Mouse (Mus musculus) CD8-positive naive resting alpha-beta T cell, adult 2 months (primary cell): ENCODE data around the gene Shroom4.

Experiments
- DNase-seq, 2 experiments: peaks; one replicate each; pipeline ENCODE4 v3.0.0; 2022; ENCODE audit warnings: low read depth in 2 of 2, low spot score in 2 of 2

The Shroom4 gene

DNA sequence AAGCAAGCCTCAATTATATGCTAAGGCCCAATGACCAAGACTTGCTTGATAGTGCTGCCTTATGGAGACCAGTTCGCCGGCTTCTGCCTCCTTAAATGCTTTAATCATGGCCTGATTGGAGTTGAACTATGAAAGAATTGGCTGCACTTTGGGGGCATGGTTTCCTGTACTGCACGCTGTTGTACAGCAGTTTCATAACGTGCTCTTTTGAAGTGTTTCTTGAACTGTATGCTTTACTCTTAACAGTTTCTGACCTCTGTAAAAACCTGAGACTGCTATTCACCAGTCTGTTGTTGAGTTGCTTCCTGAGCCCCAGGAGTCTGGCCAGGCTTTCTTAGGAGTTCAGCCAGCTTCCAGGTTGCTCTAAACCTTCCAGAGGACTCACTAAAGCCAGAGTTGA, 90.8 kb downstream of the Shroom4 start:
- DNase-seq = no peak

DNA sequence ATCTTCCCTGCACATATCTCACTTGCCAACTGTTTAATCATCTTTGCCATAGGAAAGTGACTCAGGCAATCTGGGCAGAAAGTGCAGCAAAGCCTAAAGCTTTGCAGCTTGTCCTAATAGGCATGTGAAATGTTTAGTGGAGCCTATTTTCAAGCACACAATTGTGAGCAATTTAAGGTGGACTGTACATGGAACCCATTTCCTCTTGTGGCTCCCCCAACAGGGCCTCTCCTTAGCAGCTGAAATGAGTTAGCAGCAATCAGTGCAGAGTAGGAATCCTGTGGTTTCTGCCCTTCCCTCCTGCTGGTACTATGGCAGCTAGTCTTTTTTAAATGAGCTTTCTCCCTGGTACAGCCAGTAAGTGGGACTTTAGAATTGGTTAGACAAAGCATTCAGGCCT, 95.8 kb downstream of the Shroom4 start:
- DNase-seq = no peak

GRCm38 (mm10) chrX:6496374-6496773, 96.7 kb downstream of the Shroom4 start:
- DNase-seq = no peak

GRCm38 (mm10) chrX:6501850-6502249, 102.2 kb downstream of the Shroom4 start:
- DNase-seq = no peak

DNA sequence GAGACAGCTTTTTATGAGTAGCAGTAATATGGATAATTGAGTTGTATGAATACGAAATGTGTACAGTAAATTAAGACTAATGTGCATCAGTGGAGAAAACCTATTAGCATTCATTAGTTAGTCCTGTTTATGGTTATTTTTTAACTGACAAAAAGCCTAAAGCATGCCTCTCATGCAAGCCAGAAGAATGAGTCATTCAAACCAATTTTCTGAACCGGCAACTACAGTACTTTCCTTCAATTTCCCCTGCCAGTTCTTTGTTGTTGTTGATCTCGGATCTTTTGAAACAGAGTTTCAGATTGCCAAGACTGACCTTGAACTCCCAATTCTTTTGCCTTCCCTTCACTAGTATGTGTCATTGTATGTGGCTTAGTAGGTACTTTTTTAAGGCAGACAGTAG, 117.6 kb downstream of the Shroom4 start:
- no peak for DNase-seq

DNA sequence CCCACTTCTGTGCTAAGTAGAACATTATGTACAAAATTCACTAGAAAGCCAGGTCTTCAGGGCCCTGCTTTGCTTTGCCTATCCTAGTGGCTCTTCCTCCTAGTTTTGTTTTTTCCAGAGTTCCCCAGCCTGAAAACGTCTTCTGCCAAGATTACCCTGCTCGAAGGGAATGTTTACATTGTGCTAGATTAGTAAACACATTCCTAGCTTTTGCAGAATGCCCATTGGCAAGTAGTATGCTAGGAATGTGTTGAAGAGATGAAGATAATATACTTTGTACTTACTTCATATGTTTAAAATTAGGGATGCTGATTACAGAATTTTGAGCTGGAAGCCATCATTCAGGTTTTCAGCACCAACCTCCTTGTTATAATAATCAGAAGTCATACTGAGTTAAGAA, 118.8 kb downstream of the Shroom4 start:
- DNase-seq = no peak

DNA sequence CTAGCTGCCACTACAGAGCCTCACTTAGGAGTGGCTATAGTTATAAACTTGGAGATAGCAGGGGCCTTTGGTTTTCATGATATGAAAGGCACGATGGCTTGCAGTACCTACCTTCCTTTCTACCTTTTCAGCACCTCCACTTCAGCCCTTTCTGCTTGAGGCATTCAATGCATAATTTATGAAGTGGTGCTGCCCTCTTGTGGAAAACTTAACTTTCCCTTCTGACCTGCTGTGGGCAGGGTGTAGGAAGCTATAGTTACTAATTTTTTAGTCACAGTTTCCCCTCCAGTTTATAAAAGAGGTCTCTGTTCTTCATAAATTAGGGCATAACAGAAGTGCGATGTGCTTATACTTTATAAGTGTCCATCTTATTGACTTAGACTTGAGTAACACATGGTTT, 123.3 kb downstream of the Shroom4 start:
- DNase-seq = no peak

DNA sequence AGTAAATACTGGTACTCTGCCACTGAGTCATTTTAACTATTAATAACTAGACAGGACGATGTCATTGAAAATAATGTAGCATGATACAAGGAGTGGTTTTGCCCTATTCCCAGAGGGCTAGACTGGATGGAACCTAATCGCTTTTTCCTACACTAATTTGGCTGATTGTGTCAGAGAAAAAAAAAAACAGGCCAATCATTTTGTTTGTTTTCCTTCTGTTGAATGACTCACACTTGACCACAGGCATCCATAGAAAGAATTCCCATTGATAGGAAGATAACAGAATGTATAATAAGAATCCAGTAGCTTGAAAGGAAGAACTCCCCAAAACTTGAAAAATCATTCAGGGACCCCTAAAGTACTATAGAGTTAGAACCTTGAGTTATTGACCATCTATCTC, 137.0 kb downstream of the Shroom4 start:
- DNase-seq = no peak

DNA sequence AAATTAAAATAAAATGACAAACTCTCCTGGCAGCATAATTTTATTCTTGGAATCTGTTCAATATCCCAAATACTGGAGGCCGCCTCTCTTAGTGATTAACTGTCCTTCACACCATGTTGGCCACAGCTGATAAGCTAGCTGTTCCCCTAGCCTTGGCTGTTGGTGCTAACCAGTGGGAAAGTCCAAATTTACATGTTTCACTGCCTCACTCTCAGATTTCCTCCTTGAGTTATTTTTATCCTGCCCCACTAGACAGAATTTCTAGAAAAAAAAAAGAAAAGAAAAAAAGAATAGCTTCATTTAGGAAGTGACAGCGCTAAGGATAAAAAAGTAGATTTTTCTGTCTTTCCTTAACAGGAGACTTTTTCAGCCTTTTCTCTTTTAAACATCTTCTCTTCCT, 138.0 kb downstream of the Shroom4 start:
- no peak for DNase-seq

- DNase-seq = no peak
Observed at GRCm38 (mm10) chrX:6565066-6565465, 165.4 kb downstream of the Shroom4 start.

- DNase-seq = no peak
Observed at GRCm38 (mm10) chrX:6574511-6574910, 174.9 kb downstream of the Shroom4 start.

GRCm38 (mm10) chrX:6577001-6577400, 177.3 kb downstream of the Shroom4 start:
- DNase-seq = no peak

- DNase-seq = no peak
Observed at GRCm38 (mm10) chrX:6580671-6581070, 181.0 kb downstream of the Shroom4 start.

DNA sequence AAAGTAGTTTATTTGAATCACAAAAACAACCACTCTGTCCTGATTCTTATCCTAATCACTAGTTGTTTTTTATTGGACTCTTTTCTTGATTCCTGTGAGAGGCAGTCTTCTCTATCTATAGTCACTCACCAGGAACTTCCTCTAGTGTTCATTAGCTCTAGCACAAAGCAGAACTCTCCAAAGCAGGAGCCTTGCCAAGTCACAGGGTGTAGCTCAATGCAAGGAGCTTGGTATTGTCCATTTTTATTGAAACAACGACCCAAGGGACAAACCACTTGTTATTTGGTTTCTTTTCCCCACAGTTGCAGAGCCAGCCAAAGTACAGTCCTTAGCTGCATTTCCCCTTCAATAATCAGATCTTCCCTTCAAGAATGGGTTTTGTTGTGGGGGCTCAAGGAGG, 181.5 kb downstream of the Shroom4 start:
- DNase-seq = no peak

GRCm38 (mm10) chrX:6582646-6583045, 183.0 kb downstream of the Shroom4 start:
- DNase-seq = no peak

- no peak for DNase-seq
Observed at GRCm38 (mm10) chrX:6594183-6594582, 194.5 kb downstream of the Shroom4 start.

DNA sequence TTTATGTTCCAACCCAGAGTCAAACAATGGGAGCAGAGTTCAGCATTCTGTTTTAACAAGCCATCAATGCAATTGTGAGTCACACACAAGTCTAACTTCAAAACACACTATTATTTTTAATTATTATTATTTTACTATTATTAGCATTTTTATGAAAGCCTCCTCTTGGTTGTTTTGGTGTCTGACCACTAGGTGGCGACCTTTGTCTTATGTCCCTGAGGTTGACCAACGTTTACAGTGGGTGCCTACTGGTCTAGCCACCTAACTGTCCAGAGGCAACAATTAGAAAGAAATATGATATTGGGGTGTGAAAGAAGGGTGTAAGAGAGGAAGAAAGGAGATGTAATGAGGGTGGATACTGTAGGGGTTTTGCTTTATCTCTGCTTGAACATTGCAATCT, 254.4 kb downstream of the Shroom4 start:
- DNase-seq = no peak

DNA sequence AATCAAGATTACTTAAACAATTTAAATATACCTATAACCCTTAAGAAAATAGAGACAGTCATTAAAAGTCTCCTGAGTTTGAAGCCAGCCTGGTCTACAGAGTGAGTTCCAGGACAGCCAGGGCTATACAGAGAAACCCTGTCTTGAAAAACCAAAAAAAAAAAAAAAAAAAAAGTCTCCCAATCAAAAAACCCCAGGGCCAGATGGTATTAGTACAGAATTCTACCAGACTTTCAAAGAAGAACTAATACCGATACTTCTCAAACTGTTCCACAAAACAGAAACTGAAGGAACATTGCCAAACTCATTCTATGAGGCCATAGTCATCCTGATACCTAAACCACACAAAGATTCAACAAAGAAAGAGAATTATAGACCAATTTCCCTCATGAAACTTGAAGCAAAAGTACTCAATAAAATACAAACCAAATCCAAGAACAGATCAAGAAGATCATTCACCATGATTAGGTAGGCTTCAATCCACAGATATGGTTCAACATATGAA, 259.2 kb downstream of the Shroom4 start:
- no peak for DNase-seq
